In genomic region chr2:129573701-129574273, GRCm38 (mm10) we compare ENCODE assay signal across 11 mouse cellular contexts. TPM values are rescaled to one million over a fixed set of nuclear protein-coding genes. Genes with fewer than 3 reads are reported as not detected.
DNase-seq lines count a peak whose midpoint lies in the region; ATAC-seq and TF ChIP-seq lines count a peak whose summit lies in the region.
"Had no signal": no experiment of that assay in that cellular context is flagged by ENCODE, and none has a peak within 500 bp of the region (broad histone marks: within the 10 kb centered on the region; RNA-seq: fewer than 3 reads in every experiment).

No protein-coding gene starts in this region.

- no peaks in the 10 kb centered on the region for H3K36me3 ChIP-seq in heart, embryonic 16.5 days (ENCODE audit: control insufficient read depth, insufficient read depth)
- no peaks in the 10 kb centered on the region for H3K36me3 ChIP-seq in hindbrain, embryonic 13.5 days
- H3K36me3 ChIP-seq in midbrain, embryonic 13.5 days: no peaks in the 10 kb centered on the region

- peaks cover 14% of the 10 kb centered on the region for H3K27me3 ChIP-seq in heart, embryonic 16.5 days (ENCODE audit: control insufficient read depth, insufficient read depth, low read length)
- peaks cover 24% of the 10 kb centered on the region for H3K27me3 ChIP-seq in hindbrain, embryonic 13.5 days
- H3K27me3 ChIP-seq in midbrain, embryonic 13.5 days: peaks cover 7% of the 10 kb centered on the region; the same call in 1 of the 2 replicates

- no peaks in the 10 kb centered on the region for H3K9me3 ChIP-seq in heart, embryonic 16.5 days (replicated peaks; ENCODE audit: control insufficient read depth, low read length)
- no peaks in the 10 kb centered on the region for H3K9me3 ChIP-seq in hindbrain, embryonic 13.5 days
- H3K9me3 ChIP-seq in midbrain, embryonic 13.5 days: no peaks in the 10 kb centered on the region

- DNase-seq in heart, adult 18-20 months: no peak
- DNase-seq in urinary bladder, postnatal 10 days (ENCODE audit: low spot score): no peak
- DNase-seq in yolk sac, embryonic 10.5 days (ENCODE audit: low spot score): no peak
- no peak for DNase-seq in thymus, postnatal 0 days (ENCODE audit: low spot score)
- DNase-seq: gastrocnemius, postnatal 25 days had no signal

- H3K4me3 ChIP-seq in heart, embryonic 16.5 days (ENCODE audit: low read length): no peak overlapping the region
- H3K4me3 ChIP-seq in cortical plate, adult 2 months (ENCODE audit: insufficient read depth, low read length): no peak overlapping the region
- H3K4me3 ChIP-seq in hindbrain, embryonic 13.5 days: peak overlapping the region; percentile 29; the same call in 1 of the 2 replicates
- H3K4me3 ChIP-seq in midbrain, embryonic 13.5 days (replicated peaks): peak overlapping the region; percentile 29

- WGBS in heart, embryonic 16.5 days: 25% methylated on average over 4 of the region's 4 CpGs
- whole genome bisulfite sequencing in hindbrain, embryonic 13.5 days: 12% methylated on average over 4 of the region's 4 CpGs
- WGBS in midbrain, embryonic 13.5 days: 8% methylated on average over 4 of the region's 4 CpGs

- no peak for TF ChIP-seq CTCF in cortical plate, adult 2 months (IDR thresholded peaks at IDR 0.05; ENCODE audit: extremely low read depth, insufficient read depth, low read length)

- 0 out of 2 replicates have a peak, but pooled peaks cover 6% of the 10 kb centered on the region for H3K4me1 ChIP-seq in heart, embryonic 16.5 days (ENCODE audit: control insufficient read depth, insufficient read depth, low read length)
- H3K4me1 ChIP-seq in cortical plate, adult 2 months (ENCODE audit: control insufficient read depth, insufficient read depth, low read length): peaks cover 13% of the 10 kb centered on the region
- peaks cover 24% of the 10 kb centered on the region for H3K4me1 ChIP-seq in hindbrain, embryonic 13.5 days (replicated peaks)
- peaks cover 20% of the 10 kb centered on the region for H3K4me1 ChIP-seq in midbrain, embryonic 13.5 days (replicated peaks)

- peak overlapping the region; percentile 37; the same call in 1 of the 2 replicates for H3K4me2 ChIP-seq in heart, embryonic 16.5 days (ENCODE audit: low read depth, low read length)
- peak overlapping the region; percentile 53 for H3K4me2 ChIP-seq in hindbrain, embryonic 13.5 days
- peak overlapping the region; percentile 56 for H3K4me2 ChIP-seq in midbrain, embryonic 13.5 days (replicated peaks)

- TF ChIP-seq POLR2A in cortical plate, adult 2 months (IDR thresholded peaks at IDR 0.05; ENCODE audit: extremely low read depth, insufficient read depth, low read length): no peak

- no peak overlapping the region for H3K9ac ChIP-seq in heart, embryonic 16.5 days (ENCODE audit: low read length)
- peak overlapping the region; percentile 59; the same call in 1 of the 2 replicates for H3K9ac ChIP-seq in hindbrain, embryonic 13.5 days
- no peak overlapping the region for H3K9ac ChIP-seq in midbrain, embryonic 13.5 days (replicated peaks)

- no peak for ATAC-seq in heart, embryonic 16.5 days (replicated peaks; ENCODE audit: extremely low read depth, insufficient read depth, low FRiP score)
- ATAC-seq in hindbrain, embryonic 13.5 days (ENCODE audit: low FRiP score): 0 out of 2 replicates have a peak, but pooled peaks have one; percentile 22
- peak; percentile 56 for ATAC-seq in midbrain, embryonic 13.5 days

- H3K27ac ChIP-seq in heart, embryonic 16.5 days (ENCODE audit: low read length): no peak overlapping the region
- peak overlapping the region; percentile 83 for H3K27ac ChIP-seq in cortical plate, adult 2 months (ENCODE audit: insufficient read depth, low read length)
- peak overlapping the region; percentile 78 for H3K27ac ChIP-seq in hindbrain, embryonic 13.5 days
- H3K27ac ChIP-seq in midbrain, embryonic 13.5 days: peak overlapping the region; percentile 74

RNA-seq across cellular contexts. Expression of gene Sirpa, which starts 18.8 kb away (rescaled TPM):
- 14.7 and 15.8 TPM in 2 replicates for polyA plus RNA-seq in heart, embryonic 16.5 days (2015; fragmentation: Nextera tagmentation; extraction: Ambion mirVana)
- total RNA-seq in heart, adult 18-20 months (2021): 10 to 100 TPM; 27.5 to 29.4 TPM
- 314 and 333 TPM in 2 replicates for polyA plus RNA-seq in cortical plate, adult 2 months (2012; rRNA removed)
- polyA plus RNA-seq in hindbrain, embryonic 13.5 days (2015; fragmentation: Nextera tagmentation; extraction: Ambion mirVana): 20.8 and 23.1 TPM in 2 replicates
- 19.1 and 21.0 TPM in 2 replicates for polyA plus RNA-seq in midbrain, embryonic 13.5 days (2015; fragmentation: Nextera tagmentation; extraction: Ambion mirVana)
- 20.5 and 22.5 TPM in 2 replicates for polyA plus RNA-seq in thymus, postnatal 0 days (2015; fragmentation: Nextera tagmentation; extraction: Ambion mirVana)

RNA-seq across cellular contexts. Expression of gene F830045P16Rik, which starts 37.4 kb away (rescaled TPM):
- polyA plus RNA-seq in heart, embryonic 16.5 days (2015; fragmentation: Nextera tagmentation; extraction: Ambion mirVana): not detected in 2 replicates
- total RNA-seq in heart, adult 18-20 months (2021): not detected
- polyA plus RNA-seq in cortical plate, adult 2 months (2012; rRNA removed): 0.08 TPM in 1 of 2 replicates, not detected in the other
- polyA plus RNA-seq in hindbrain, embryonic 13.5 days (2015; fragmentation: Nextera tagmentation; extraction: Ambion mirVana): not detected in 2 replicates
- polyA plus RNA-seq in midbrain, embryonic 13.5 days (2015; fragmentation: Nextera tagmentation; extraction: Ambion mirVana): not detected in 2 replicates
- 0.06 TPM in 1 of 2 replicates, not detected in the other for polyA plus RNA-seq in thymus, postnatal 0 days (2015; fragmentation: Nextera tagmentation; extraction: Ambion mirVana)
- total RNA-seq: adrenal gland, adult 18-20 months; gastrocnemius, postnatal 25 days had no signal
- polyA plus RNA-seq: testis, adult 2 months had no signal

Comparison
In these comparisons a context has a peak if more than half of its experiments do, and no peak if none do; other contexts are left out.
1. H3K4me3 ChIP-seq: peak in hindbrain, embryonic 13.5 days (single experiment) and midbrain, embryonic 13.5 days (single experiment); none in heart, embryonic 16.5 days (single experiment) and cortical plate, adult 2 months (single experiment).
2. RNA of gene Sirpa, which starts 18.8 kb away (polyA plus RNA-seq): 314 to 333 TPM in cortical plate, adult 2 months; 20.5 to 22.5 TPM in thymus, postnatal 0 days, 19.1 to 21.0 TPM in midbrain, embryonic 13.5 days, 20.8 to 23.1 TPM in hindbrain, embryonic 13.5 days and 14.7 to 15.8 TPM in heart, embryonic 16.5 days; every median in the first group is over 10 times any median in the second.
3. Peak in every context shown above with its lines, with median percentiles within 50 percentile points of each other: H3K4me2 ChIP-seq.